Mouse (Mus musculus) cortical plate, adult 2 months (tissue): ENCODE data around the gene Prdm11.

Source experiments
- CTCF ChIP-seq: fragments of 200-500 bp; IDR thresholded peaks from 2 replicates; pipeline ENCODE4 v1.5.1; 2011; ENCODE audit warnings: mild to moderate bottlenecking, control low read depth, low read length; ENCODE audit not compliant: insufficient read depth; ENCODE audit errors: extremely low read depth
- POLR2A ChIP-seq: fragments of 200-500 bp; IDR thresholded peaks from 2 replicates; pipeline ENCODE4 v1.6.1; 2011; ENCODE audit warnings: mild to moderate bottlenecking, low read length, control low read depth; ENCODE audit not compliant: insufficient read depth; ENCODE audit errors: extremely low read depth

DNA sequence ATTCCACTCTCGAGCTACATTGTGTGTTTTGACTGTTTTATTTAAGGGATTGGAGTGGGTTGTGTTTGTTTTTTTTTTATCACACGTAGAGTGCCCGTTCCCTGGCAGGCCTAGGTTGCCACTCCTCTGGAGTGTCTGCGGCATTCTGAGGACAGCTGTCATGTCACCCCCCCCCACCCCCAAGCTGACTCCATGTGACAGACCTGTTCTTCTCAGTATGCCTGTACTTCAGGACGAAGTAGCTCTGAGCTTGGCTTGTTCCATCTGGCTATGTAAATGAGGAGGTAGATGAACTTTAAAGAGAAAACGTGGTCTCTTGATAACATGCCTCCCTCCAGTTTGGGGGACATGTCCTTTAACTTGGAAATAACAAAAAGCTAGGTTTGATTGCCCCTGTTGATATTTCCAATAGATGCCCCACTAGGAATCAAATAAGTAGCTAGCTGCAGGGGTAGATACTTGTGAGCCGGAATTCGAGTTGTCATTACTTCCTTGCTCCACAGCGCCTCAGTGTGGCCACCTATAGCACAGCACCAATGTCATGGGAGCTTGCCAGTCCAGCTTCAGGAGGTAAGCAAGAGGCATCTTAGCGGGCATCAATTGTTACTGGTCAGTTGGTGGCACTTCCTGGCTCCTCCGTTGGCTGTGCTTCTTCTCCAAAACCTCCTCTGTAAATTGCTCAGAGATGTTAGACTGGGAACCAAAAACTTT is 91.4 kb downstream of the Prdm11 start:
- peak; percentile 91 for TF ChIP-seq CTCF
- TF ChIP-seq POLR2A: no peak
